ENCODE assay signal across 24 mouse cellular contexts in the genomic region with DNA sequence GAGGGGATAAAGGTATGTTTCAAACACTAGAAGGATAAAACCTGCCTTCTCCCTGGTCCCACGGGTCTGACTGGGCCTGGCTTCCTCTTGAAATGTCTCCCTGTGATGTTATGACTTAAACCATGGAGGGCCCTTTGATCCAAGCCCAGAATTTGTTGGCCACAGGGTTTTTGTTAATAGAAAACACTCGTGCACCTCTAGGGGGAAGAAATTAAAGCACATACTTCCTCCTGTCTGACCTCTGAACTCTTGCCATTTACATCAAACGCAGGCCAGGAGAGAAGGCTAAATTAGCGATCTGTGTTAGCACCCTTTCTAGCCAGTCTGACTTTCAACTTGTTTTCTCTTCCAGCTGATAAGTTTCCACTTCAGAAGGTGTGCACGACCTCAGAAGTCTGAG. TPM values are rescaled to one million over a fixed set of nuclear protein-coding genes. Genes with fewer than 3 reads are reported as not detected.
A peak's percentile ranks its signal among the peaks of the same experiment; 100 is the strongest.
DNase-seq lines count a peak whose midpoint lies in the region; ATAC-seq and TF ChIP-seq lines count a peak whose summit lies in the region.
"Had no signal": no experiment of that assay in that cellular context is flagged by ENCODE, and none has a peak within 500 bp of the region (broad histone marks: within the 10 kb centered on the region; RNA-seq: fewer than 3 reads in every experiment).

No protein-coding gene starts in this region.

- peak; percentile 15 for DNase-seq in hindbrain, embryonic 10.5 days (ENCODE audit: low spot score)
- DNase-seq in lung, adult 18-20 months = no peak
- peak; percentile 62 for DNase-seq in embryonic facial prominence, embryonic 11.5 days (ENCODE audit: low spot score)
- DNase-seq in left cerebral cortex, adult 8-10 months (ENCODE audit: low spot score in 2 of 2) = no peak
- DNase-seq: B cell, adult 2 months; cerebellum, adult 11-12 months; cerebellum, postnatal 10 days; heart, postnatal 36 days; kidney, adult 9 months; layer of hippocampus, adult 9-11 months; left cerebral cortex, postnatal 4 days; right cerebral cortex, postnatal 14 days; thymus, postnatal 36 days had no signal

- H3K27me3 ChIP-seq in hindbrain, embryonic 10.5 days (ENCODE audit: insufficient read depth, poor library complexity, severe bottlenecking) = no peaks in the 10 kb centered on the region
- H3K27me3 ChIP-seq in hindbrain, embryonic 16.5 days (replicated peaks; ENCODE audit: control insufficient read depth, insufficient read depth, low read length) = no peaks in the 10 kb centered on the region
- H3K27me3 ChIP-seq in lung, embryonic 16.5 days (ENCODE audit: control insufficient read depth, insufficient read depth, low read depth, low read length) = no peaks in the 10 kb centered on the region
- no peaks in the 10 kb centered on the region for H3K27me3 ChIP-seq in embryonic facial prominence, embryonic 11.5 days (ENCODE audit: control insufficient read depth, insufficient read depth, low read length)
- no peaks in the 10 kb centered on the region for H3K27me3 ChIP-seq in small intestine, adult 2 months (ENCODE audit: control insufficient read depth, insufficient read depth, low read length)
- H3K27me3 ChIP-seq: CH12.LX; heart, embryonic 15.5 days; neural tube, embryonic 12.5 days; Patski had no signal

- H3K4me3 ChIP-seq in hindbrain, embryonic 10.5 days = no peak overlapping the region
- H3K4me3 ChIP-seq in hindbrain, embryonic 16.5 days (ENCODE audit: low read length) = no peak overlapping the region
- H3K4me3 ChIP-seq in lung, embryonic 16.5 days (ENCODE audit: low read length) = no peak overlapping the region
- H3K4me3 ChIP-seq in embryonic facial prominence, embryonic 11.5 days (ENCODE audit: low read depth, low read length) = no peak overlapping the region
- no peak overlapping the region for H3K4me3 ChIP-seq in small intestine, adult 2 months (ENCODE audit: low read depth, low read length)
- H3K4me3 ChIP-seq: heart, embryonic 15.5 days; left cerebral cortex, adult 2 months; neural tube, embryonic 12.5 days had no signal

- no peaks in the 10 kb centered on the region for H3K9me3 ChIP-seq in hindbrain, embryonic 10.5 days
- no peaks in the 10 kb centered on the region for H3K9me3 ChIP-seq in hindbrain, embryonic 16.5 days (ENCODE audit: control insufficient read depth, low read length)
- H3K9me3 ChIP-seq in lung, embryonic 16.5 days (ENCODE audit: control insufficient read depth, low read length) = no peaks in the 10 kb centered on the region
- H3K9me3 ChIP-seq in embryonic facial prominence, embryonic 11.5 days (replicated peaks; ENCODE audit: control insufficient read depth, low read length) = no peaks in the 10 kb centered on the region
- H3K9me3 ChIP-seq: heart, embryonic 15.5 days; neural tube, embryonic 12.5 days had no signal

- H3K4me1 ChIP-seq in hindbrain, embryonic 10.5 days (replicated peaks) = peaks cover 83% of the 10 kb centered on the region
- H3K4me1 ChIP-seq in hindbrain, embryonic 16.5 days (ENCODE audit: control insufficient read depth, insufficient read depth, low read depth, low read length) = peaks cover 14% of the 10 kb centered on the region
- H3K4me1 ChIP-seq in lung, embryonic 16.5 days (replicated peaks; ENCODE audit: control insufficient read depth, insufficient read depth, low read length) = peaks cover 51% of the 10 kb centered on the region
- peaks cover 6% of the 10 kb centered on the region; the same call in 1 of the 2 replicates for H3K4me1 ChIP-seq in embryonic facial prominence, embryonic 11.5 days (ENCODE audit: control insufficient read depth, insufficient read depth, low read length)
- H3K4me1 ChIP-seq in small intestine, adult 2 months (ENCODE audit: control insufficient read depth, insufficient read depth, insufficient read length, low read length) = peaks cover 30% of the 10 kb centered on the region; the same call in 1 of the 2 replicates

- H3K9ac ChIP-seq in hindbrain, embryonic 16.5 days (ENCODE audit: low read depth, low read length) = no peak overlapping the region
- no peak overlapping the region for H3K9ac ChIP-seq in lung, embryonic 16.5 days (ENCODE audit: low read length)
- no peak overlapping the region for H3K9ac ChIP-seq in embryonic facial prominence, embryonic 11.5 days (replicated peaks; ENCODE audit: low read length)
- H3K9ac ChIP-seq: heart, embryonic 15.5 days; hindbrain, embryonic 14.5 days; neural tube, embryonic 12.5 days had no signal

- TF ChIP-seq POLR2A in small intestine, adult 2 months (IDR thresholded peaks at IDR 0.05; ENCODE audit: low read depth, low read length) = no peak

- WGBS in hindbrain, embryonic 10.5 days = 17% methylated on average over 5 of the region's 5 CpGs
- WGBS in hindbrain, embryonic 16.5 days = 32% methylated on average over 5 of the region's 5 CpGs
- WGBS in lung, embryonic 16.5 days = 19% methylated on average over 5 of the region's 5 CpGs
- WGBS in embryonic facial prominence, embryonic 11.5 days = 8% methylated on average over 5 of the region's 5 CpGs
- 16% methylated on average over 5 of the region's 5 CpGs for WGBS in small intestine, adult 2 months

- no peak for ATAC-seq in hindbrain, embryonic 16.5 days
- ATAC-seq in lung, embryonic 16.5 days (ENCODE audit: low read depth) = no peak
- no peak for ATAC-seq in embryonic facial prominence, embryonic 11.5 days (replicated peaks; ENCODE audit: insufficient number of reproducible peaks, low FRiP score, low TSS enrichment, low read depth)
- ATAC-seq: Patski had no signal

- no peaks in the 10 kb centered on the region for H3K36me3 ChIP-seq in hindbrain, embryonic 10.5 days
- H3K36me3 ChIP-seq in hindbrain, embryonic 16.5 days (ENCODE audit: control insufficient read depth, insufficient read depth, low read length) = no peaks in the 10 kb centered on the region
- no peaks in the 10 kb centered on the region for H3K36me3 ChIP-seq in lung, embryonic 16.5 days (ENCODE audit: control insufficient read depth, insufficient read depth, low read length)
- H3K36me3 ChIP-seq in embryonic facial prominence, embryonic 11.5 days (replicated peaks; ENCODE audit: control insufficient read depth, insufficient read depth, low read depth, low read length) = no peaks in the 10 kb centered on the region
- H3K36me3 ChIP-seq in small intestine, adult 2 months (ENCODE audit: control insufficient read depth, insufficient read depth, low read length) = no peaks in the 10 kb centered on the region
- H3K36me3 ChIP-seq: G1E; heart, embryonic 15.5 days; neural tube, embryonic 12.5 days had no signal

- no peak for TF ChIP-seq CTCF in small intestine, adult 2 months (IDR thresholded peaks at IDR 0.05; ENCODE audit: extremely low read depth, insufficient read length, insufficient replicate concordance, low read depth, low read length)

- no peak overlapping the region for H3K4me2 ChIP-seq in hindbrain, embryonic 16.5 days (ENCODE audit: low read length)
- no peak overlapping the region for H3K4me2 ChIP-seq in lung, embryonic 16.5 days (ENCODE audit: low read depth, low read length)
- H3K4me2 ChIP-seq in embryonic facial prominence, embryonic 11.5 days (ENCODE audit: low read depth, low read length) = no peak overlapping the region
- H3K4me2 ChIP-seq: heart, embryonic 15.5 days; hindbrain, embryonic 14.5 days; neural tube, embryonic 12.5 days had no signal

- no peak overlapping the region for H3K27ac ChIP-seq in hindbrain, embryonic 10.5 days
- H3K27ac ChIP-seq in hindbrain, embryonic 16.5 days (ENCODE audit: low read depth, low read length) = no peak overlapping the region
- peak overlapping the region; percentile 4; the same call in 1 of the 2 replicates for H3K27ac ChIP-seq in lung, embryonic 16.5 days (ENCODE audit: low read length)
- H3K27ac ChIP-seq in embryonic facial prominence, embryonic 11.5 days (replicated peaks; ENCODE audit: low read depth, low read length) = no peak overlapping the region
- H3K27ac ChIP-seq in small intestine, adult 2 months (ENCODE audit: insufficient read depth, low read depth, low read length) = peak overlapping the region; percentile 12; the same call in 1 of the 2 replicates
- H3K27ac ChIP-seq: heart, embryonic 15.5 days; hindbrain, embryonic 14.5 days; left cerebral cortex, adult 2 months; macrophage; neural tube, embryonic 12.5 days had no signal

RNA-seq across cellular contexts. Expression of a gene that starts 19.0 kb away (rescaled TPM):
- polyA plus RNA-seq in hindbrain, embryonic 10.5 days (2016; fragmentation: Nextera tagmentation; extraction: Ambion mirVana) = 28.1 and 28.7 TPM in 2 replicates
- polyA plus RNA-seq in hindbrain, embryonic 16.5 days (2015; fragmentation: Nextera tagmentation; extraction: Ambion mirVana) = 10.6 and 17.4 TPM in 2 replicates
- polyA plus RNA-seq in lung, embryonic 16.5 days (2015; fragmentation: Nextera tagmentation; extraction: Ambion mirVana) = 9.0 and 10.5 TPM in 2 replicates
- 27.3 and 28.0 TPM in 2 replicates for polyA plus RNA-seq in embryonic facial prominence, embryonic 11.5 days (2014; fragmentation: Nextera tagmentation; extraction: Ambion mirVana)
- polyA plus RNA-seq in small intestine, adult 2 months (2012; rRNA removed) = 23.5 and 51.7 TPM in 2 replicates
- 10 to 100 TPM; 11.9 to 19.9 (median 16.4) TPM for total RNA-seq in left cerebral cortex, adult 8-10 months (2022)
- polyA plus RNA-seq: macrophage had no signal

Comparison
In these comparisons a context has a peak if more than half of its experiments do, and no peak if none do; other contexts are left out.
1. DNase-seq: peak in hindbrain, embryonic 10.5 days (single experiment) and embryonic facial prominence, embryonic 11.5 days (single experiment); none in lung, adult 18-20 months (0 of 2) and left cerebral cortex, adult 8-10 months (0 of 2).
2. H3K27ac ChIP-seq: peak in lung, embryonic 16.5 days (single experiment) and small intestine, adult 2 months (single experiment); none in hindbrain, embryonic 10.5 days (single experiment), hindbrain, embryonic 16.5 days (single experiment) and embryonic facial prominence, embryonic 11.5 days (single experiment).